Mouse (Mus musculus) embryonic stem cell, embryonic (primary cell): Measurements from ENCODE around the gene Syndig1.

Source experiments
- CTCF ChIA-PET, 4 experiments: fragments of 300-600 bp in 2 of 4; fragments of 350-600 bp in 2 of 4; sonication (Branson Sonifier 250); formaldehyde crosslinking; loops; one replicate each; lab custom pipeline; 2022; ENCODE audit warnings: inconsistent platforms in 2 of 4; lab: Charles Lee
- POLR2A ChIA-PET, 4 experiments: fragments of 300-600 bp in 2 of 4; fragments of 350-600 bp in 2 of 4; sonication (Branson Sonifier 250); formaldehyde crosslinking; loops; one replicate each; lab custom pipeline; 2022; ENCODE audit warnings: antibody characterized with exemption in 4 of 4, inconsistent platforms in 1 of 4; lab: Charles Lee

Syndig1 gene

GRCm38 (mm10) chr2:149861002-149861401 is 32.0 kb downstream of the Syndig1 start:
- POLR2A ChIA-PET: no interaction called here
- CTCF ChIA-PET: no interaction called here

DNA sequence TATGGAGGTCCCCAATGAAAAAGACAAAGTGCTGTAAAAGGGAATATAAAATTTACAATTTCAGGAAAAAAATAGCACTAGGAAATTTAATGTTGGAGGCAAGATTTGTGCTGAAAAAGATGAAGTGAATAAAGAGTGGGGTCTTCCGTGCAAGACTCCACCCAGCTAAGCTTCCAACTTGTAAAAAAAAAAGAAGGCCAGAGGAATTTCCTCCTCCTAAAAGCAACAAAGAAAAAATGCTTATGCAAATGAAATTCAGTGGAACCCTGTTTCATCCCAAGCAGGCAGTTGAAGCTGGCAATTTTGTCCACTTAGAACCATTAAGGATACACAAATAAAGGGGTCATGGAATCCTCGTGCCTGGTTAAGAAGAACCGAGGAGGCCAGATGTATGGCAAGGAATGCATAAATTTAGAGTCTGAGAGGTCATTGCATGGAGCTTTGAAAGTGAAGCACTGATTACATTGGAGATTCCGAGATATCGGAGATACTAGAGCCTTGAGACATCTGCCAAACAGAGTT is 37.0 kb downstream of the Syndig1 start:
- ChIA-PET CTCF (no interaction called here), POLR2A (no interaction called here)

DNA sequence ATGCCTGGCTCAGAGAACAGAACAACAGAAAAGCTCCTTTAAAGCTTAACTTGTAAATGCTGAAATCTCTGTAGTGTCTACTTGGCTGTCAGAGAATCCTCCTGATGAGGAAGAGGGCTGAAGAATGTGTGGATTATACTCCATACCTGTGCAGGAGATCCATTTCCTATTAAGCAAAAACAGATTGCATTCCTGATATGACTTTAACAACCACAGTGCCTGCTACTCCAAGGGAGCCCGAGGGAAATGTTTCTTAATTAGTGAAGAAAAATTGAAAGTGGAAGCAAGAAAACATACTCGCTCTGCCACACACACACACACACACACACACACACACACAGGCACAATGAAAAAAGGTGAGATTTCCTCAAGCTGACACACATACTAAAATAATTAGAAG is 41.5 kb downstream of the Syndig1 start:
- POLR2A ChIA-PET: no interaction called here
- CTCF ChIA-PET: no interaction called here

DNA sequence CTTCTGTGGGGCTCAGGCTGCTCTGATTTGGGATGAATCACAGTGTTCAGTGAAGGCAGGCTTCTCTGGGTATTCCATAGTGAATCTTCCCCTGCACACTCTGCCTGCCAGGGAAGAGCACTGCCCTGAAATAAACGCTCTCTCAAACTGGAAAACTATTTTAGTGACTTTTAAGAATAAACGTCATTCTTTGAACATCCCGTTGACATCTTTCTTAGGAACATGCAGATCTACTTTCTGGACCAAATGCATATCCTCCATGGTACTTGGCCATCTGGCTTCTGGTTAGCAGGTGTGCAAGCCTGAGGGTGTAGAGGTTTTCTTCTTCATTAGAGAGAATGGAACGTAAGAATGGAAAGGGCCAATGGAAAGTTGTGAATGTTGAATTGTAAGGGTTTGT is 43.5 kb downstream of the Syndig1 start:
- ChIA-PET CTCF (no interaction called here), POLR2A (no interaction called here)

DNA sequence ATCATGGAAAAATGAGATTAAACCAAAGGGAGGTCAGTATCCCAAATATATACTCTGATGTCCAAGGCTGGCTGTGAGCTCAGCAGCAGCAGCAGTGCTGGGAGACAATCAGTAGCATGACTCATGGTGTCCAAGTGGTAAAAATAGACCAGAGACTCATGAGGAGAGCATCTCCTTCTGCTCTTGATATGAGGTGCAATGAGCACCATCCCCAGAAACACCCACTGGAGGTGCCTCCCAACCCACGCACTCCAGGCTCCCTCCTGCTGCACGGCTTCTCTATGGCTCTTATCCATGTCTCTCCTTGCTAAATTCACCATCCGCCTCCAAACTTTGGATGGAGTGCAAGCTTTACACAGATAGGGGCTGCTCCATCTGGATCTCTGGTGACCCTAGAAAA is 44.3 kb downstream of the Syndig1 start:
- ChIA-PET POLR2A (interaction anchor here in 1 of 4 experiments (1.5 kb wide), 1 partner anchor 9 kb away, joined by 3 read pairs; no protein-coding TSS in a partner anchor), CTCF (no interaction called here)

- POLR2A ChIA-PET: no interaction called here
- CTCF ChIA-PET: no interaction called here
Observed at GRCm38 (mm10) chr2:149877954-149878353, 48.9 kb downstream of the Syndig1 start.

DNA sequence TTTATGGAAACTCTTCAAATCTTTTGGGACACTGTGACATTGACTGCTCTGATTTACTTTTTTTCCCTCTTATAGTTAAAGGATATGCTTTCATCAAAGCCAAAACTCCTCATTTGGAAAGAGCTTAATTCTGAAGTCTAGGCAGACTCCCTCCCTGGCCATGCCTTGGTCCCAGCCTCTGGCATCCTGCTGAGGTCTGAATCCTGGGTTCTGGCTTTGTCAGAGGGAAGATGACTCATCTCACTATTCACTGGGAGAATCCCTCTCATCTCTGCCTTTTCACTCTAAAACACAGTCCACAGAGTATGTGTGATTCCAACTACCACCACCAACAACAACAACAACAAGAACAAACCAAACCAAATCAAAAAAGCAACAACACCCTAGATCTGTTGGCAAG is 58.6 kb downstream of the Syndig1 start:
- CTCF ChIA-PET: no interaction called here
- POLR2A ChIA-PET: no interaction called here

DNA sequence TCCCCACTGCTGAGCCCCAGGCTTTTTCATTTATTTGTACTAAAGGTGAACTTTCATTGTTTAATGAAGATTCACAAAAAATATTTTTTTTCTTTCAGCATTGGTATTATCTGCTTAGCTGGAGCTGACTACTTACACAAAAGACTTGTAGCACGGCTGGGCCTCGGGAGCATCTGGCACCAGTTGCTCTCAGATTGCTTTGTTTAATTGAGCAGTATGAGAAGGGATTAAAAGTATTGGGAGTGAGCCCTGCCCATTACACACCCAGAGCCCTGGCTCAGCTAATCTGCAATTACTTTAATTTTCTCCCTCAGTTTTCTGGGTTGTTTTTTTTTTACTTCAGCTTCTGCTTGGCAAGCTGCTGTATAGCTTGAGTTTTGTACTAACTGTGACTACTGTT is 62.6 kb downstream of the Syndig1 start:
- ChIA-PET CTCF (interaction anchor here in 1 of 4 experiments (0.7 kb wide), 1 partner anchor 752 kb away, joined by 3 read pairs; no protein-coding TSS in a partner anchor), POLR2A (no interaction called here)

DNA sequence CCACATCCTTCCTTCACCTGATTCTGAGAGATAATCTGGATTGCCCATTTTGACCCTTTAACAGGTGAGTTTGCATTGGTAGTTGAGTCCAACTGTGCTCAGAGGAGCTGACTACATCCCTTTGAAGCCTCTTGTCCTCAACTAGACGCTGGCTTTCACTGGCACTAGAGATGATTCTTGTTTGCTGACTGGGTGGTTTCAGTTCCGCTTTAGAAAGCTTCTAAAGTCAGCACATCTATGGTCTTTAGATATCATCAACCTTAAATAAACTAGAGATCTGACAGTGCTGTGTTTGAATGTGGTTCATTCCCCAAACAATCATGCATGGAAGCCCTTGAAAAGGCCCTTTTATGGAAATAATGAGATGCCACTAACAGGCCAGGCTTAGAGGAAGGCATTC is 67.3 kb downstream of the Syndig1 start:
- CTCF ChIA-PET: no interaction called here
- POLR2A ChIA-PET: no interaction called here

DNA sequence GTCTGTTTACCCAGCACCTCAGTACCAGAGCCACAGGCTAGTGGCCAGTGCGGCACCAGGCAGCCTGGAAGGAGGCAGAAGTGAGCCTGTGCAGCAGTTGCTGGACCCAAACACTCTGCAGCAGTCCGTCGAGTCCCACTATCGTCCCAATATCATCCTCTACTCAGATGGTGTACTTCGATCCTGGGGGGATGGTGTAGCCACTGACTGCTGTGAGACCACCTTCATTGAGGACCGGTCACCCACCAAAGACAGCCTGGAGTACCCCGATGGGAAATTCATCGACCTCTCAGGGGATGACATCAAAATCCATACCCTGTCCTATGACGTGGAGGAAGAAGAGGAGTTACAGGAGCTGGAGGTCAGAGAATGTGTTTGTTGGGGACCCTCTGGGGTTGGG is 70.6 kb downstream of the Syndig1 start:
- POLR2A ChIA-PET: no interaction called here
- CTCF ChIA-PET: no interaction called here

DNA sequence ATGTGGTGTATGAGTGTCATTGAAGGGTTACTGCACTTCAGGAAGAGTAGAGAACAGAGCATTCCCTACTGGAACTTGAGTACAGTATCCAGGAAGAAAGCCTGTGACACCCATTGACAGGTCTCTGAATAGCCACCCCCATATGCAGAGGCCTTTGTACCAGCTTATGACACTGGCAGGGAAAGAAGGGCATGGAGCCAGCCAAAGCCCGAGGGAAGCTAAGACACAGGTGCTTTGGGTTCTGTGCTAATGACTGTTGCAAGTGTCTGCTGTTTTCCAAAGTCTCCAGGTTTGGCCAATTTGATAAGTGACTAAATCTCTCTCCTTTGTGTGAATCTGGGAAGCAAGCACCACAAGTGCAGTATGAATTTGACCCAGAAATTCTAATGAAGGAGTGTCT is 71.6 kb downstream of the Syndig1 start:
- POLR2A ChIA-PET: no interaction called here

GRCm38 (mm10) chr2:149904405-149904804 is 75.4 kb downstream of the Syndig1 start:
- CTCF ChIA-PET: no interaction called here
- POLR2A ChIA-PET: no interaction called here

More for the DNA sequence above, 71.6 kb downstream of the Syndig1 start:
- CTCF ChIA-PET: no interaction called here

DNA sequence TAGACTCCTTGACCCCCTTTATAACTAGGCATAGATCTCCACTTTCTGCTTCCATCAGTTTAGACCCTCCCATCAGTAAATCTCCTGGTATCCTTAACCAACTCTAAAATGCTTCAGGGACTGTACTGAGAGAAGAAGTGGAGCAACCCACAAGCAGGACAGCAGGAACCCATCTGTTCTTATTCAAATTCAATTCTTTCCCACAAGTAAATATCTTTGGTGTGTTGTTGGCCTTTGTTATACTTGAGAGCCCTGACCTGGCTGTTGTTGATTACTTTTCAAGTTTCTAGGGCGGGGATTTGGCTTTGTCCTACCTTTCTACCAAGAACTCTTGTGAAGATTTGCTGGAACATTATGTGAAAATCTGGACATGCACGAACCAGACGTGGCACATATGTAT is 77.7 kb downstream of the Syndig1 start:
- CTCF ChIA-PET: no interaction called here
- POLR2A ChIA-PET: no interaction called here

- CTCF ChIA-PET: interaction anchor here in 1 of 4 experiments (0.6 kb wide), 1 partner anchor 28 kb away, joined by 4 read pairs; no protein-coding TSS in a partner anchor
- POLR2A ChIA-PET: no interaction called here
Observed at GRCm38 (mm10) chr2:149917162-149917561, 88.2 kb downstream of the Syndig1 start.

DNA sequence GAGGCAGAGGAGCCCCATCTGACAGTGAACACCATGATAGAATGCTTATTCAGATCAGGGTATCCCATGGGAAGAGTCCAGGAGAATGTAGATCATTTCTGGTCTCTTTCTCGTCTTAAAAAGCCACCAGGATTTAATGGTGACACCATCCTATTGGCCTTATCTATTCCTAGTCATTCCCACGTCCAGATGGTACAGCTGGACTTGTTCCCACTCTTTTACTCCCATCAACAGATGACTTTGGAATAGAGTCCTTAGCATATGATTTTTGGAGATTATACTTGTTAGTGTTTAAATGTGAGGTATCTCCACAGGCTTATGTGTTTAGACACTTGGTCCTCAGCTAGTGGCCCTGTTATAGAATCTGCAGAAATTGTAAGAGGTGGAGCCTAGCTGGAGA is 94.5 kb downstream of the Syndig1 start:
- CTCF ChIA-PET: no interaction called here
- POLR2A ChIA-PET: no interaction called here

GRCm38 (mm10) chr2:149925911-149926310 is 96.9 kb downstream of the Syndig1 start:
- ChIA-PET POLR2A (no interaction called here), CTCF (no interaction called here)

GRCm38 (mm10) chr2:149927001-149927400 is 98.0 kb downstream of the Syndig1 start:
- CTCF ChIA-PET: no interaction called here
- POLR2A ChIA-PET: no interaction called here

- POLR2A ChIA-PET: no interaction called here
- CTCF ChIA-PET: no interaction called here
Observed at GRCm38 (mm10) chr2:149927481-149927880, 98.5 kb downstream of the Syndig1 start.

- POLR2A ChIA-PET: no interaction called here
- CTCF ChIA-PET: no interaction called here
Observed at GRCm38 (mm10) chr2:149929986-149930385, 101.0 kb downstream of the Syndig1 start.

- POLR2A ChIA-PET: no interaction called here
- CTCF ChIA-PET: no interaction called here
Observed at GRCm38 (mm10) chr2:149931111-149931510, 102.1 kb downstream of the Syndig1 start.

- ChIA-PET POLR2A (no interaction called here), CTCF (no interaction called here)
Observed at GRCm38 (mm10) chr2:149932095-149932494, 103.1 kb downstream of the Syndig1 start.
